8 mouse cellular contexts compared by ENCODE assay signal in genomic region chr17:29985534-29985933, GRCm38 (mm10). TPM values are rescaled to one million over a fixed set of nuclear protein-coding genes. Genes with fewer than 3 reads are reported as not detected.
DNase-seq lines count a peak whose midpoint lies in the region; ATAC-seq and TF ChIP-seq lines count a peak whose summit lies in the region.

No protein-coding gene starts in this region.

- WGBS in heart, adult 2 months: 9% methylated on average over 3 of the region's 3 CpGs
- 13% methylated on average over 3 of the region's 3 CpGs for WGBS in heart, embryonic 14.5 days
- WGBS in stomach, postnatal 0 days: 22% methylated on average over 3 of the region's 3 CpGs

- no peak overlapping the region for H3K9ac ChIP-seq in heart, adult 2 months (ENCODE audit: low read depth, low read length)
- H3K9ac ChIP-seq in heart, embryonic 14.5 days (ENCODE audit: low read length): no peak overlapping the region; the same call in 1 of the 2 replicates
- no peak overlapping the region for H3K9ac ChIP-seq in stomach, postnatal 0 days (ENCODE audit: low read length)

- 0 out of 2 replicates have a peak, but pooled peaks have one; percentile 55 for ATAC-seq in heart, embryonic 14.5 days (ENCODE audit: insufficient number of reproducible peaks, insufficient read depth, low FRiP score, low read depth)
- ATAC-seq in stomach, postnatal 0 days (ENCODE audit: low FRiP score, low TSS enrichment): peak; percentile 38; the same call in 1 of the 2 replicates

- H3K79me2 ChIP-seq in heart, adult 2 months (replicated peaks; ENCODE audit: control insufficient read depth, insufficient read depth, low read length): no peaks in the 10 kb centered on the region

- H3K4me2 ChIP-seq in heart, embryonic 14.5 days (ENCODE audit: low read length): no peak overlapping the region
- no peak overlapping the region for H3K4me2 ChIP-seq in stomach, postnatal 0 days (replicated peaks; ENCODE audit: low read depth)

- H3K9me3 ChIP-seq in heart, embryonic 14.5 days (ENCODE audit: control insufficient read depth, low read length): no peaks in the 10 kb centered on the region
- H3K9me3 ChIP-seq in stomach, postnatal 0 days (ENCODE audit: control insufficient read depth, low read length): no peaks in the 10 kb centered on the region

- TF ChIP-seq POLR2A in heart, adult 2 months (IDR thresholded peaks at IDR 0.05; ENCODE audit: insufficient read depth, low read depth, low read length): no peak

- no peak overlapping the region for H3K4me3 ChIP-seq in heart, adult 2 months
- no peak overlapping the region for H3K4me3 ChIP-seq in heart, embryonic 14.5 days (ENCODE audit: control insufficient read depth in 1 of 2, insufficient read depth in 1 of 2, low read depth in 1 of 2, low read length in 2 of 2)
- H3K4me3 ChIP-seq in stomach, postnatal 0 days (ENCODE audit: low read depth, low read length): no peak overlapping the region

- peak in 1 of 2 experiments; percentile 48 for DNase-seq in heart, adult 2 months
- no peak for DNase-seq in heart, postnatal 14 days
- DNase-seq in kidney, postnatal 14 days: peak; percentile 84
- DNase-seq in stomach, postnatal 0 days (ENCODE audit: low spot score): no peak
- no peak for DNase-seq in thymus, postnatal 4 days
- no peak for DNase-seq in cerebellum, adult 9-10 months
- DNase-seq in adrenal gland, adult 18-20 months (ENCODE audit: low spot score in 2 of 2): no peak

- intact Hi-C loops in heart, adult 2 months (cut with DNase I): no loop called here
- intact Hi-C loops in heart, postnatal 14 days (cut with DNase I): no loop called here

- peaks cover 2% of the 10 kb centered on the region; the same call in 1 of the 2 replicates for H3K4me1 ChIP-seq in heart, adult 2 months (ENCODE audit: control insufficient read depth, insufficient read depth, low read length)
- 0 out of 4 replicates have a peak, but pooled peaks cover 0 to 4% of the 10 kb centered on the region in 2 experiments for H3K4me1 ChIP-seq in heart, embryonic 14.5 days (ENCODE audit: control insufficient read depth in 2 of 2, insufficient read depth in 2 of 2, low read length in 2 of 2)
- no peaks in the 10 kb centered on the region for H3K4me1 ChIP-seq in stomach, postnatal 0 days (replicated peaks; ENCODE audit: control insufficient read depth, insufficient read depth)

- no peak for TF ChIP-seq CTCF in heart, adult 2 months (IDR thresholded peaks at IDR 0.05)
- no peak for TF ChIP-seq CTCF in stomach, postnatal 0 days (IDR thresholded peaks at IDR 0.05; ENCODE audit: low read depth)

- H3K27ac ChIP-seq in heart, adult 2 months: peak overlapping the region; percentile 4; the same call in 1 of the 2 replicates
- H3K27ac ChIP-seq in heart, embryonic 14.5 days (replicated peaks in 1 of 2; ENCODE audit: control insufficient read depth in 1 of 2, insufficient read depth in 1 of 2, low read depth in 2 of 2, low read length in 2 of 2): 0 out of 4 replicates have a peak overlapping the region, but pooled peaks of 1 of the 2 experiments have one; percentile 24
- H3K27ac ChIP-seq in stomach, postnatal 0 days (replicated peaks): no peak overlapping the region

- no peaks in the 10 kb centered on the region for H3K36me3 ChIP-seq in heart, adult 2 months (ENCODE audit: control insufficient read depth, insufficient read depth, low read length)
- H3K36me3 ChIP-seq in heart, embryonic 14.5 days (ENCODE audit: control insufficient read depth, insufficient read depth, low read length): no peaks in the 10 kb centered on the region
- H3K36me3 ChIP-seq in stomach, postnatal 0 days (ENCODE audit: control insufficient read depth, insufficient read depth, low read length): no peaks in the 10 kb centered on the region

- no peak for TF ChIP-seq EP300 in heart, adult 2 months (IDR thresholded peaks at IDR 0.05; ENCODE audit: insufficient read depth, low read depth, low read length)
- no peak for TF ChIP-seq EP300 in stomach, postnatal 0 days (optimal IDR thresholded peaks at IDR 0.05)

- H3K27me3 ChIP-seq in heart, adult 2 months (ENCODE audit: control insufficient read depth, insufficient read depth, low read length): no peaks in the 10 kb centered on the region
- H3K27me3 ChIP-seq in heart, embryonic 14.5 days (ENCODE audit: control insufficient read depth, insufficient read depth, low read length): no peaks in the 10 kb centered on the region
- H3K27me3 ChIP-seq in stomach, postnatal 0 days (ENCODE audit: control insufficient read depth, insufficient read depth, low read length): no peaks in the 10 kb centered on the region

RNA-seq across cellular contexts. Expression of gene Mdga1, which starts 15.6 kb away (rescaled TPM):
- 10 to 100 TPM; 13.4 to 15.4 TPM for total RNA-seq in heart, adult 2 months (2021)
- polyA plus RNA-seq in heart, adult 2 months (2012; rRNA removed): 26.3 and 26.4 TPM in 2 replicates
- total RNA-seq in heart, postnatal 14 days (2021): 10 to 100 TPM; 16.0 to 22.2 TPM
- polyA plus RNA-seq in heart, embryonic 14.5 days (2014; fragmentation: Nextera tagmentation; extraction: Ambion mirVana): 6.3 and 6.6 TPM in 2 replicates
- polyA plus RNA-seq in stomach, postnatal 0 days (2015; fragmentation: Nextera tagmentation; extraction: Ambion mirVana): 2.1 and 2.7 TPM in 2 replicates
- 1 to 10 TPM in 1 of 2 experiments, under 1 TPM in 1; 0.23 to 1.2 TPM for total RNA-seq in adrenal gland, adult 18-20 months (2021)

RNA-seq across cellular contexts. Expression of gene Zfand3, which starts 19.0 kb away (rescaled TPM):
- 100 to 1,000 TPM; 130 to 149 TPM for total RNA-seq in heart, adult 2 months (2021)
- polyA plus RNA-seq in heart, adult 2 months (2012; rRNA removed): 106 and 127 TPM in 2 replicates
- total RNA-seq in heart, postnatal 14 days (2021): 100 to 1,000 TPM; 118 to 128 TPM
- 39.8 and 48.1 TPM in 2 replicates for polyA plus RNA-seq in heart, embryonic 14.5 days (2014; fragmentation: Nextera tagmentation; extraction: Ambion mirVana)
- polyA plus RNA-seq in stomach, postnatal 0 days (2015; fragmentation: Nextera tagmentation; extraction: Ambion mirVana): 35.5 and 36.0 TPM in 2 replicates
- total RNA-seq in adrenal gland, adult 18-20 months (2021): 100 to 1,000 TPM; 162 to 171 TPM

Comparison
In these comparisons a context has a peak if more than half of its experiments do, and no peak if none do; other contexts are left out.
1. RNA of gene Mdga1, which starts 15.6 kb away (total RNA-seq): 16.0 to 22.2 TPM in heart, postnatal 14 days and 13.4 to 15.4 TPM in heart, adult 2 months; 0.23 to 1.2 TPM in adrenal gland, adult 18-20 months; every median in the first group is over 4 times any median in the second.